Mouse (Mus musculus) heart, postnatal 0 days (tissue): Measurements from ENCODE around the gene Krtap1-3.

ENCODE experiments used
- CTCF ChIP-seq: IDR thresholded peaks from 2 replicates; pipeline ENCODE4 v1.5.1; 2016; ENCODE audit warnings: antibody characterized with exemption, control low read depth, low read depth
- EP300 ChIP-seq: IDR thresholded peaks from 2 replicates; pipeline ENCODE4 v1.6.1; 2016; ENCODE audit warnings: antibody characterized with exemption, low read depth

- TF ChIP-seq CTCF (no peak), EP300 (no peak)
Measured at GRCm38 (mm10) chr11:99585096-99585495, 6.0 kb downstream of the Krtap1-3 start.
